Mouse (Mus musculus) brain, embryonic 14.5 days (tissue): ENCODE results near the gene Gpr137.

Experiments used
- CTCF ChIP-seq: fragments of 200-500 bp; IDR thresholded peaks from 2 replicates; pipeline ENCODE4 v1.5.1; 2012; ENCODE audit warnings: inconsistent platforms, mild to moderate bottlenecking, moderate library complexity, borderline replicate concordance; ENCODE audit not compliant: insufficient read depth, insufficient read length; ENCODE audit errors: extremely low read depth
- POLR2A ChIP-seq: fragments of 200-500 bp; IDR thresholded peaks from 2 replicates; pipeline ENCODE4 v1.6.1; 2012; ENCODE audit warnings: mild to moderate bottlenecking, inconsistent platforms, borderline replicate concordance; ENCODE audit not compliant: poor library complexity, insufficient read depth, insufficient read length, severe bottlenecking; ENCODE audit errors: extremely low read depth

GRCm38 (mm10) chr19:6926559-6927255 lies 15.6 kb downstream of the Gpr137 start:
- TF ChIP-seq CTCF (no peak), POLR2A (no peak)
